Mouse (Mus musculus) thymus, postnatal 14 days (tissue): ENCODE measurements around the gene Gh.

ENCODE experiments used
- DNase-seq: peaks from one replicate; pipeline ENCODE4 v3.0.0; 2021

Gh gene

DNA sequence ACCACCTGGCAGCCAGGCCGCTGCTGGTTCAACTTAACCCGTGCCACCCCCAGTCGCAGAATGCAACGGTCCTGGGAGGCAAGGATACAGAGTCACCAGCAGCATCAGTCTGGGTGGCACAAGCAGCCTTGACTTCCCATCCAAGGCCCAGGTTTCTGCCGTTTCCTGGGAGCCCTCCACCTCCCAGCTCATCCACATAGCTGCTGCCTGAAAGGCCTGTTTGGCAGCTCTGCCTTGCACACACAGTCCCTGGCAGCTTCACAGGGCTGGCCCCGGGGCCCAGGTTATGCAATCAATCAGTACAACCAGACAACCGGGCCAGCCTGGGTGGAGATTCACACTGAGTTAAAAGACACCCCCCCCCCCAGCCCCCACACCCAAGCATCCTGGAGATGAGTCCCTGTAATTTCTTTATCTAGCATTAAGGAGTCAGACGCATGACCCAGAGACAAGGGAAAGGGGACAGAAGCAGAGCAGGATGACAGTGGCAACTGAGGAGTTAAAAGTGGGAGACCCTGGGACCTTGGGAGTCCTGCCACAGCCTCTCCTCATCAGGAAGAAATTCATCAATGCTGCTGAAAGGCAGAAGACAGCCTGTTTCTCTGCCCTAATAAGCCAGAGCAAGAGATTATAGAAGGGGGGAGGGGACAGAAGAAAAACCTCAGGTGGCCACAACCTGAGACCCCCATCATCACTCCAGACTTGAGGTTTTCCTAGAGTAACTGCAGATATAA lies 33.2 kb downstream of the Gh start:
- peak; percentile 25 for DNase-seq

GRCm38 (mm10) chr11:106267871-106268270 lies 33.8 kb downstream of the Gh start:
- DNase-seq, result peak; percentile 3

DNA sequence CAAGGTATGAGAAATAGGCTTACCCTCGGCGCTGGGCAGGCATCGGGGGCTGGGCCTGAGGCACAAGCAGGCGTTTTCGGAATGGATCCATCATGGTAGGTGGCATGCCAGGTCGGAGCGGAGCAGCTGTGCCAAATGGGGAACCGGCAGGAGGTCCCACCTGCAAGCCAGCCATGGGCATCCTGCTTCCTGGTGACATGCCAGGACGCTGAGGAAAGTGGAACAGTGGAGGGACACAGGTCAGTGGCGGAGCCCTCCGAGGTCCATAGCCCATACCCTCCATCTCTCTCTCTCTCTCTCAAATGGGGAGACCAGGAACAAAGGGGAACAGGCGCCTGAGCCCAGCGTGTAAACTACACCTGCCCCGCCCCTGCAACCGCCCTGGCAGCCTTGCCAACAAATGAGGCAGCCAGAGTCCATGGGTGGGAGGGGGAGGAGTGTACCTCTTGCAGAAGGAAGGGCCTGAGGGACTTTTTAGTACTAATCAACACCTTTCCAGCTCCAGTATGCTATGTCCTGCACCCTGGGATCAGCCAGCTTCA lies 34.3 kb downstream of the Gh start:
- peak; percentile 39 for DNase-seq

GRCm38 (mm10) chr11:106266431-106266830 lies 35.2 kb downstream of the Gh start:
- no peak for DNase-seq

- DNase-seq, result no peak
These were observed 36.1 kb downstream of the Gh start for GRCm38 (mm10) chr11:106265570-106265969.

DNA sequence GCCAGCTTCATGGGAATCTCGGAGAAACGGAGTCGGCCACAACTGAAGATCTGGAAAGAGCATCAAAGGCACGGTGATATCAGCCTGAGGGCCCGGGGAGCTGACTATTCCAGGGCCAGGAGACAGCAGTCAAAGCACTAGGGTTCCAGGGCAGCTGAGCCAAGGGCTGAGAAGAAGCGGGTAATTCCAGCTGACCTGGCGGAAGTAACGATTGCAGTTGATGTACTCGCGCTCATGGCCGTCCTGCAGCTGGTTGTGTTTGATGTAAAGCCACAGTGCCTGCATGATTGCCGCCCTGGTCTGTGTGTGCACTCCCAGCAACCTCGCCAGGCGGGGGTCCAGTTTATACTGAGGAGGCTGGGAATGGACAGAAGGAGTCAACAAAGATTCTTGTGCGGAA lies 36.7 kb downstream of the Gh start:
- no peak for DNase-seq

GRCm38 (mm10) chr11:106263963-106264362 lies 37.7 kb downstream of the Gh start:
- no peak for DNase-seq

GRCm38 (mm10) chr11:106260826-106261450 lies 40.7 kb downstream of the Gh start:
- no peak for DNase-seq

DNA sequence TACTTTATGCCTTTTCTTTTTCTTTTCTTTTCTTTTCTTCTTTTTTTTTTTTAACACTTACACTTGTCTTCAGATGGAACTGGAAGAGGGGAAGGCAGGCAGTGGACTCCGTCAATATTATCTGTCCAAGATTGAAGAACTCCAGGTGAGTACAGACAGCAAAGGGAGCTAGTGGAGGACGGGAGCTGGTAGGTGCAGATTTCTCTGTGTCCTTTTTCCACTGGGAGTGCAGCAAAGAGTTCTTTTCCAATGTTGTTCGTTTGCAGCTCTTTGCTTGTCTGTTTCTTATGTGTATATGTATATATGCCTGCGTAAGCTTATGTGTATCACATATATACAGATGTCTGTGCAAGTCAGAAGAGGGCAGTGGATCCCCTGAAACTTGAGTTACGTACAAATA lies 44.9 kb downstream of the Gh start:
- DNase-seq, result peak; percentile 51

- peak; percentile 99 for DNase-seq
These were observed 45.8 kb downstream of the Gh start, which contains the start of the genes Ftsj3 and Psmc5 for GRCm38 (mm10) chr11:106255685-106256451. Ftsj3 (minus strand) TSS chr11:106256079. Psmc5 (plus strand) TSS chr11:106256154.

- no peak for DNase-seq
These were observed 46.5 kb downstream of the Gh start for GRCm38 (mm10) chr11:106255174-106255573.

- no peak for DNase-seq
These were observed 46.9 kb downstream of the Gh start for GRCm38 (mm10) chr11:106254767-106255166.
